Mouse (Mus musculus) G1E (cell line): ENCODE results near the gene Ints11.

Experiments
- CTCF ChIP-seq: IDR thresholded peaks from 2 replicates; pipeline ENCODE4 v1.5.1; 2012; ENCODE audit warnings: low read depth, low read length, inconsistent platforms, mixed read lengths
- GATA1 ChIP-seq: IDR thresholded peaks from 2 replicates; pipeline ENCODE4 v1.6.1; 2012; ENCODE audit warnings: borderline replicate concordance, low read length, inconsistent platforms, mixed read lengths
- TAL1 ChIP-seq: conservative IDR thresholded peaks from 2 replicates; pipeline ENCODE4 v1.6.1; 2012; ENCODE audit warnings: low read depth, low read length, inconsistent platforms, mixed read lengths

GRCm38 (mm10) chr4:155932031-155932430 lies 62.7 kb downstream of the Ints11 start:
- TF ChIP-seq GATA1 (no peak), CTCF (no peak), TAL1 (no peak)
